Mouse (Mus musculus) heart, embryonic 12.5 days (tissue): Measurements from ENCODE around the gene Tmem132c. TPM values are rescaled to one million over a fixed set of nuclear protein-coding genes. Genes with fewer than 3 reads are reported as not detected.

Experiments used
- ATAC-seq: fragments of 200-750 bp; cut with Nextera tagmentation; 2 replicates; pipeline ENCODE4 v1.8.0; 2017; ENCODE audit warnings: moderate TSS enrichment, moderate library complexity; ENCODE audit not compliant: insufficient number of reproducible peaks, low FRiP score
- H3K27ac ChIP-seq: fragments of 300-500 bp; sonication (generic); 2 replicates; pipeline ENCODE4 v1.5.1; 2016; ENCODE audit warnings: mild to moderate bottlenecking, moderate library complexity; ENCODE audit not compliant: poor library complexity, severe bottlenecking
- H3K27me3 ChIP-seq: fragments of 300-500 bp; sonication (generic); replicated peaks from 2 replicates; pipeline ENCODE4 v1.6.1; 2016; ENCODE audit warnings: mild to moderate bottlenecking, moderate library complexity
- H3K36me3 ChIP-seq: fragments of 300-500 bp; sonication (generic); 2 replicates; pipeline ENCODE4 v1.6.1; 2016; ENCODE audit warnings: mild to moderate bottlenecking, moderate library complexity
- H3K4me1 ChIP-seq: fragments of 300-500 bp; sonication (generic); replicated peaks from 2 replicates; pipeline ENCODE4 v1.6.1; 2016; ENCODE audit warnings: mild to moderate bottlenecking
- H3K4me2 ChIP-seq: fragments of 300-500 bp; sonication (generic); 2 replicates; pipeline ENCODE4 v1.6.1; 2016; ENCODE audit warnings: mild to moderate bottlenecking, moderate library complexity
- H3K4me3 ChIP-seq: fragments of 300-500 bp; sonication (generic); 2 replicates; pipeline ENCODE4 v1.5.1; 2016; ENCODE audit warnings: mild to moderate bottlenecking
- H3K9ac ChIP-seq: fragments of 300-500 bp; sonication (generic); 2 replicates; pipeline ENCODE4 v1.6.1; 2016; ENCODE audit warnings: mild to moderate bottlenecking, moderate library complexity
- H3K9me3 ChIP-seq: fragments of 300-500 bp; sonication (generic); replicated peaks from 2 replicates; pipeline ENCODE4 v1.6.1; 2016; ENCODE audit warnings: mild to moderate bottlenecking, moderate library complexity
- WGBS: fragments of 180-500 bp; shearing (Covaris S2); methylation state at CpG from one replicate; pipeline ENCODE4 v1.1.7; 2016; 5-methylcytosine and 5-hydroxymethylcytosine counted together
- polyA plus RNA-seq: library from polyadenylated mRNA; unstranded; fragments of >200 nt; fragmentation: Nextera tagmentation; extraction: Ambion mirVana; gene quantifications from 2 replicates; pipeline ENCODE4 v1.2.1, GENCODE M21; 2016

Tmem132c gene
- polyA plus RNA-seq, 1 experiment from 2014 or later: 3.4 TPM

DNA sequence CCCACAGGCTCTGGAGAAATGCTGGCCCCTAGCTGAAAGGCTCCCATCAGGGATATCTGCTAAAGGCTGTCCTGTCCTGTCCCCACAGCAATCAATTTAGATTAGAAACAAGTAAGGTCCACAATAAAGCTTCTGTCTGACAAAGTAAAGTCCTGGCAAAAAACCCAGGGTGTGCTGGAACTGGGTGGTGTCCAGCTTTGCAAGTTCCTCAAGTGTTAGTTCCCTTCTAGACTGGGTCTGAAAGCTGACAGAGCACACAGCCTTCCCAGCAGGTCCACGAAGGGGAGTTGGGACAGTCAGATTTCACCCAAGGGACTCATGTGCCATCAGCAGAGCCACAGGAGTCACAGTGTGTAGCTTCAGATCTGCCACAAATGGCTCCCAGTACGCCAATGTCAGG, 365.9 kb downstream of the Tmem132c start:
- Histone ChIP-seq H3K9ac (no peak overlapping the region), H3K9me3 (no peaks in the 10 kb centered on the region), H3K36me3 (peaks cover 45% of the 10 kb centered on the region), H3K4me3 (no peak overlapping the region), H3K4me1 (peaks cover 39% of the 10 kb centered on the region), H3K27me3 (no peaks in the 10 kb centered on the region), H3K27ac (no peak overlapping the region), H3K4me2 (no peak overlapping the region)
- no peak for ATAC-seq
- WGBS: 76% methylated on average over 2 of the region's 2 CpGs

DNA sequence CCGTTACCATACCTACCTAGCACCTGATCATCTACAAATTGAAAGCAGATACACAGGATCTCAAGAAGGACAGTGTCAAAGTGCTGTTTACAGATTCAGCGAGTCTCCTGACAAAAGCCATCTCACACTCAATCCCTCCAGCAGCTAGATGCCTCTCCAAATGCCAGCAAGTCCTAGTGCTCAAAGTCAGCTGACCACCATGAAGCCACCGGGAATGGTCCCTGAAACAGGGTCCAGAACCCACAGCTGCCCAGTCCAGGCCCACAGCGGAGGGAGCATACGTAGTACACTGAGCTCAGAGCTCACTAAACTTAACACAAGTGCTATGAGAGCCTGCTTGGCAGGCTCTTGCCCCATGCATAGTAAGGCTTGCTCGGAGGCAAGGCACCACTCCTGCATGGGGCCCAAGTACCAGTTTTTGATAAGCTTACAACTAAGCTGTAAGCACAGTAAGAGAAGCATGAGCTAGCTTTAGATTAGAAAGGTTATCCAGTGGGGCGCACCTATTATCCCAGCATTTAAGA, 367.6 kb downstream of the Tmem132c start:
- H3K27ac ChIP-seq: no peak overlapping the region; the same call in 1 of the 2 replicates
- WGBS: 55% methylated on average over 7 of the region's 7 CpGs
- H3K4me2 ChIP-seq: peak overlapping the region; percentile 29; the same call in 1 of the 2 replicates
- no peak overlapping the region for H3K9ac ChIP-seq
- H3K36me3 ChIP-seq: peaks cover 30% of the 10 kb centered on the region
- 0 out of 2 replicates have a peak, but pooled peaks have one; percentile 25 for ATAC-seq
- H3K27me3 ChIP-seq: no peaks in the 10 kb centered on the region
- H3K9me3 ChIP-seq: no peaks in the 10 kb centered on the region
- H3K4me3 ChIP-seq: no peak overlapping the region
- peaks cover 49% of the 10 kb centered on the region for H3K4me1 ChIP-seq

DNA sequence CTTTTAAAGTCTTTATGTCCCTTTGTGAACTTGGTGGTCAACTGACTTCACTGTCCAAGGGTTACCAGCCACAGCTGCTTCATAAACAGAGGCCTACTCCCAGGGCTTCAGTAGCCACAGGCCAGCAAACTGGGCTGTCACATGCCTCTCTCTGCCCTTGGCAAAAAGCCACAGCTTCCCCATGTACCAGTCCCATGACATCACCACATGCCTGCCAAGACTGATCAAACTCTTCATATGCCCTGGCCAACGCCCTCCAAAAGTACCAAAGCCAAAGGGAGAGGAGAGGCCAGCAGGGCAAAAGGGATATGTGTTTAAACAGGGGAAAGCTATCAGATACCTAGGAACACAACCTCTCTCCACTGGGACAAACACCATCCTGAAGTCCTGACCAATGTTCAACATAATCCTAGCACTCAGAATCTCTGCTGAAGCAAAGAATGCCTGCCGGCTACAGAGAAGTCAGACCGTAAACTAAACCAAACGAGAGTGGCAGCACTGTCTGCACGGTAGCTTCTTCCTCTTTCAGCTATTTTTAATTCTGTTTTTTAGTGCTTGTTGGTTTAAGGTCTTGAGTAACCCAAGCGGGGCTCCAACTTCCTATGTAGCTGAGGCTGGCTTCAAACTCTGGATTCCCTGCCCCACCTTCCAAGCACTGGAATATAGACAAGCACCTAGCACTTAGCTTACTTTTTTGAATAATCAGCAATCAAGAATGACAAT, 369.3 kb downstream of the Tmem132c start:
- Histone ChIP-seq H3K9ac (no peak overlapping the region), H3K27me3 (no peaks in the 10 kb centered on the region), H3K4me1 (peaks cover 66% of the 10 kb centered on the region), H3K9me3 (no peaks in the 10 kb centered on the region), H3K36me3 (peaks cover 24% of the 10 kb centered on the region), H3K27ac (peak overlapping the region; percentile 49), H3K4me3 (no peak overlapping the region), H3K4me2 (peak overlapping the region; percentile 29; the same call in 1 of the 2 replicates)
- ATAC-seq: no peak
- 61% methylated on average over 6 of the region's 6 CpGs for WGBS

DNA sequence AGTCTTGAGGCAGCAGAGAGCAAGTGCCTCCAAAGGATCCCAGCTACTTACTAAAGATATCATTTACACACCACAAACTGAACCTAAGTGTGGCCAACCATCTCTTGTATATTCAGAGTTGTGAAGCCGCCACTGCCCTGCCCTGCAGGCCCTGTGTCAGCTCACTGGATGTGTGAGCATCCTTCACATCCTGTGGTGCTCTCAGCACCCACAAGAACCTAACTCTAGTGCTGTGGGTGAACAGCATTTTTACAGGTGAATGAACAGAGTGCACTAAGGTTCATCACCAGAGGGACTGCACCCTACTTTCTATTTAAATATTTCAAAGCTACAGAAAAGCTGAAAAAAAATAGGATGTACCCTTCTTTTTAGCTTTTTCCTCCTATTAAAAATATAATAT, 370.3 kb downstream of the Tmem132c start:
- Histone ChIP-seq H3K4me3 (no peak overlapping the region), H3K9me3 (no peaks in the 10 kb centered on the region), H3K9ac (0 out of 2 replicates have a peak overlapping the region, but pooled peaks have one; percentile 14), H3K27me3 (no peaks in the 10 kb centered on the region), H3K4me1 (peaks cover 71% of the 10 kb centered on the region), H3K4me2 (no peak overlapping the region), H3K27ac (0 out of 2 replicates have a peak overlapping the region, but pooled peaks have one; percentile 49), H3K36me3 (peaks cover 20% of the 10 kb centered on the region)
- WGBS: 48% methylated on average over 1 of the region's 1 CpGs
- no peak for ATAC-seq

DNA sequence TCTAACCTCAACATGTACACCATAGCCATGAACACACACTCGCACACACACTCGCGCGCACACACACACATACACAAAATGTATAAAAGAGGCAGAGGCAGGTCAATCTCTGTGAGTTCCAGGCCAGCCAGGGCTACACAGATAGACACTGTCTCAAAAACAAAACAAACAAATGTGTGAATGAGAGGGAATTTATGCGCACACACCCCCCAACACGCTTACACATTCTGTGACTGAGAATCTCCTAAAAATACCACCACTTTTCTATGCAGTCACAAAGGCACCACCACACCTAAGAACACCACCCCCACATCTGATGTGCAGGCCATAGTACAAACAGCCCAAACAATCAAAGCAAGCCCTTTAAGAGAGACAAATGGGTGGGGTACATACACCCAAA, 370.8 kb downstream of the Tmem132c start:
- Histone ChIP-seq H3K4me2 (no peak overlapping the region), H3K27ac (no peak overlapping the region), H3K9me3 (no peaks in the 10 kb centered on the region), H3K36me3 (peaks cover 16% of the 10 kb centered on the region), H3K4me1 (peaks cover 71% of the 10 kb centered on the region), H3K4me3 (no peak overlapping the region), H3K9ac (no peak overlapping the region), H3K27me3 (no peaks in the 10 kb centered on the region)
- ATAC-seq: no peak
- 92% methylated on average over 6 of the region's 6 CpGs for WGBS
